Mouse (Mus musculus): ENCODE measurements around the gene Ppfia1. TPM values are rescaled to one million over a fixed set of nuclear protein-coding genes. Genes with fewer than 3 reads are reported as not detected.

Ppfia1 gene
- polyA plus RNA-seq, 1 experiment from 2014 or later = 12.8 TPM

DNA sequence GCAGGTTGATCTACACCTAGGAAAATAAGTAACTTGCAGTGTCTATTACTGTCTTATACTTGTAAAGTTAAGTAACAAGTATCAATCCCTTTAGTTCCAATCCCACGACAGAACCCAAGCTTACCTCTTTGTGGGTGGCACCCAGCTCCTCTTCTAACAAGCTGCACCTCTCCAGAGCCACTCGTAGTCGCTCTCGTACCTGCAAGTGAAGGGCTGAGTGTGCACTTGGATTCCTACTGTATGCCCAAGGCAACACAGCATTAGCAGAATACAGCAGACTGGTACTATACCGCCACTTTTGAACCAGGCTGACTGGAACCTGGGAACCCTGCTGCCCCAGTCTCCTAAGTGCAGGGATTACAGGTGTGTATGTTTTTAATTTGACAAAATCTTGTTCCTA lies 33.7 kb downstream of the Ppfia1 start:
- no peak overlapping the region for H3K27ac ChIP-seq (ENCODE audit: low read depth, low read length)
- ATAC-seq = no peak
- H3K9ac ChIP-seq (ENCODE audit: low read depth, low read length) = no peak overlapping the region
- peaks cover 26% of the 10 kb centered on the region for H3K36me3 ChIP-seq (ENCODE audit: control insufficient read depth, insufficient read depth, low read length)
- no peak overlapping the region for H3K4me2 ChIP-seq (ENCODE audit: low read length)
- no peaks in the 10 kb centered on the region for H3K4me1 ChIP-seq (ENCODE audit: control insufficient read depth, insufficient read depth, low read depth, low read length)
- no peaks in the 10 kb centered on the region for H3K9me3 ChIP-seq (ENCODE audit: control insufficient read depth, low read length)
- H3K27me3 ChIP-seq (replicated peaks; ENCODE audit: control insufficient read depth, insufficient read depth, low read length) = no peaks in the 10 kb centered on the region
- WGBS = 95% methylated on average over 5 of the region's 5 CpGs
- no peak overlapping the region for H3K4me3 ChIP-seq (ENCODE audit: low read length)

DNA sequence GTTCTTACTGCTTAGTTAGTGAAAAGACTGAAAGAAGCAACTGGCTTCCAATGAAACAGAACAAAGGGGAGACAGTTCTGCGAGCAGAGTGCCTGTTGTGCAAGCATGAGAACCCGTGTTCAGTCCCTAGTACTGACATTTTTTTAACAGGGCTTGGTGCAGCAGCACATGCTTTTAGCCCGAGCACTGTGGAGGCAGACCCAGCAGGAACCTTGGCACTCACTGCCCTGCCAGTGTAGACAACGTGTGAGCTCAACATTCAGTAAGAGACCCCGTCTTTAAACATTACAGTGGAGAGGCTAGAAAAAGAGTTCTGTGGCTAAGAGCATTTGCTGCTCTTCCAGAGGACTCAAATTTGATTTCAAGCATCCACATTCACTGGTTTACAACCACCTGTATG lies 36.8 kb downstream of the Ppfia1 start:
- Histone ChIP-seq H3K4me3 (ENCODE audit: low read length) (no peak overlapping the region), H3K27me3 (replicated peaks; ENCODE audit: control insufficient read depth, insufficient read depth, low read length) (no peaks in the 10 kb centered on the region), H3K9me3 (ENCODE audit: control insufficient read depth, low read length) (no peaks in the 10 kb centered on the region), H3K4me2 (ENCODE audit: low read length) (no peak overlapping the region), H3K9ac (ENCODE audit: low read depth, low read length) (no peak overlapping the region), H3K36me3 (ENCODE audit: control insufficient read depth, insufficient read depth, low read length) (peaks cover 45% of the 10 kb centered on the region), H3K27ac (ENCODE audit: low read depth, low read length) (no peak overlapping the region), H3K4me1 (ENCODE audit: control insufficient read depth, insufficient read depth, low read depth, low read length) (no peaks in the 10 kb centered on the region)
- no peak for ATAC-seq
- WGBS = 82% methylated on average over 5 of the region's 5 CpGs

DNA sequence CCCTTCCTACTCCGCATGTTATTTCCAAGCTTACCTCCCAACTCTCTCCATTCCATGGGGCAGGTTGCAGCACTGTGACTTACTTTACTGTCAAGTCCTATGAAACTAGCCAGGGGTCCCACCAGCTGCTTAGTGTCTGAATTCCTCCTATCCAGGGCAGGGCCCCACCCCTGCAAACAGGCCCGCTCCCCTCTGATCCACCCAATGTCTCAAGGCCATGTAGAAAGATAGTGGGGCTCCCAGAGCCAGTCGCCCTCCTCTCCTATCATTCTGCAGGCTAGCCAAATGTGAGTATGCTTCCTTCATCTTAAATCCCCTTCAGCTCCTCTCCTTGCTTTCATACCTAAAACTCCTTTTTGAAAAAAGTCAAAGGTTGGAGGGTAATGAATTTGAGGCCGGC lies 44.4 kb downstream of the Ppfia1 start:
- Histone ChIP-seq H3K4me1 (ENCODE audit: control insufficient read depth, insufficient read depth, low read depth, low read length) (no peaks in the 10 kb centered on the region), H3K9me3 (ENCODE audit: control insufficient read depth, low read length) (no peaks in the 10 kb centered on the region), H3K27ac (ENCODE audit: low read depth, low read length) (no peak overlapping the region), H3K4me2 (ENCODE audit: low read length) (no peak overlapping the region), H3K9ac (ENCODE audit: low read depth, low read length) (no peak overlapping the region), H3K27me3 (replicated peaks; ENCODE audit: control insufficient read depth, insufficient read depth, low read length) (no peaks in the 10 kb centered on the region), H3K4me3 (ENCODE audit: low read length) (no peak overlapping the region), H3K36me3 (ENCODE audit: control insufficient read depth, insufficient read depth, low read length) (peaks cover 58% of the 10 kb centered on the region)
- 96% methylated on average over 4 of the region's 4 CpGs for WGBS
- no peak for ATAC-seq

DNA sequence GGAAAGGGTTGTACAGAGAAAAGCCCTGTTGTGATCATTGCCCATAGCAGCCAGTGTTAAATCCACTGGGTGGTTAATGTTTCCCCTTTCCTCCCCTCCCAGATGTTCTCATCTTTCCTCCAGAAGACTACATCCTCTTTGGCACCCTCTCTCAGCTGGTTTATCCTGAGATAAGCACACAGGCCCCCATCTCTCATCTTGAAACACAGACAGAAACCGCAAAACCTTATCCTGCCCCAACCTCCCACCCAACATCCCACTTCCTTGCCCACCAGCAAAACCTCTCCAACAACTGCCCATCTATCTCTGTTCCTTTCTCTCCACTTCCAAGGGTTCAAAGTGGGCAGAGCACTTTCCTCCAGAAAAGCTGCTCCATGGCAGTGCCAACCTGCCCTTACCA lies 46.7 kb downstream of the Ppfia1 start:
- WGBS = 100% methylated on average over 1 of the region's 1 CpGs
- Histone ChIP-seq H3K9me3 (ENCODE audit: control insufficient read depth, low read length) (no peaks in the 10 kb centered on the region), H3K4me1 (ENCODE audit: control insufficient read depth, insufficient read depth, low read depth, low read length) (no peaks in the 10 kb centered on the region), H3K27me3 (replicated peaks; ENCODE audit: control insufficient read depth, insufficient read depth, low read length) (no peaks in the 10 kb centered on the region), H3K36me3 (ENCODE audit: control insufficient read depth, insufficient read depth, low read length) (peaks cover 54% of the 10 kb centered on the region), H3K27ac (ENCODE audit: low read depth, low read length) (no peak overlapping the region), H3K4me2 (ENCODE audit: low read length) (no peak overlapping the region), H3K4me3 (ENCODE audit: low read length) (no peak overlapping the region), H3K9ac (ENCODE audit: low read depth, low read length) (no peak overlapping the region)
- no peak for ATAC-seq

DNA sequence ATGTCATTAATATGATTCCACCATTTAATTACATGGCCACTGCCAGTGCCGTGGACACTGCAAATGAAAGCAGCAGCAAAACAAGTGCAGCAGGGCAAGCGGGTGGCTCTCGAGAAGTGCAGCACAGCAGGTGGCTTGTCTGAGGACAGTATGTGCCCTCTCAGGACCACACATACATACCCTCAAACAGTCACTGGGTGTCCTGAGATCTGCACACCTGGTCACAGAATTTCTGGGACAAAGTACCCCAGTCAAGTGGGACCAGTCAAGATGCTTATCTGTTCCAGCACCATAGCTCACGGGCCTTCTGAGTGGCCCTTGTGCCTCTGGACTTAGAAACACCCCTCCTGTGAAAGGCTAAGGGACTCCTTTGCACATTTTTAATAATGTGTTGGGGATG lies 49.6 kb downstream of the Ppfia1 start:
- Histone ChIP-seq H3K27me3 (replicated peaks; ENCODE audit: control insufficient read depth, insufficient read depth, low read length) (no peaks in the 10 kb centered on the region), H3K4me3 (ENCODE audit: low read length) (no peak overlapping the region), H3K4me2 (ENCODE audit: low read length) (no peak overlapping the region), H3K36me3 (ENCODE audit: control insufficient read depth, insufficient read depth, low read length) (peaks cover 44% of the 10 kb centered on the region), H3K4me1 (ENCODE audit: control insufficient read depth, insufficient read depth, low read depth, low read length) (no peaks in the 10 kb centered on the region), H3K9ac (ENCODE audit: low read depth, low read length) (no peak overlapping the region), H3K27ac (ENCODE audit: low read depth, low read length) (no peak overlapping the region), H3K9me3 (ENCODE audit: control insufficient read depth, low read length) (no peaks in the 10 kb centered on the region)
- WGBS = 84% methylated on average over 4 of the region's 4 CpGs
- ATAC-seq = no peak

DNA sequence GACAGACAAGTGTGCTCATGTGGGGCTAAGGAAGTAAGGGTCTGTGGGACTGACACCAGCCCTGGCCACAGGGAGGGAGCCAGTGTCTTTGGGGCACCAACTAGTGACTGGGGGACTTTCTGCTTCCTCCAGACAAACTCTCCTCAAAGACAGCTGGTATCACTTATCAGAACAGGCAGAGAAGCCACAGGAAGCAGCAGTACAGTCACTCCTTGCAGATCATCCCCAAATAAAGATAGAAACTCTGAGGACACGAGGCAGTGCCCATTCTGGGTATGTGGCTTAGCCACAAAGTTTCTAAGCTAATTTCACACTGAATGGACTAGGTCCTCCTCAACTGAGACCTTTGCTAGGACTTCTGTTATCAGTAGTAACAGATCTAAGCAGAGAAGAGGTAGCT lies 60.6 kb downstream of the Ppfia1 start:
- peaks cover 25% of the 10 kb centered on the region for H3K36me3 ChIP-seq (ENCODE audit: control insufficient read depth, insufficient read depth, low read length)
- H3K4me2 ChIP-seq (ENCODE audit: low read length) = no peak overlapping the region
- 78% methylated on average over 1 of the region's 1 CpGs for WGBS
- no peaks in the 10 kb centered on the region for H3K27me3 ChIP-seq (replicated peaks; ENCODE audit: control insufficient read depth, insufficient read depth, low read length)
- no peak overlapping the region for H3K27ac ChIP-seq (ENCODE audit: low read depth, low read length)
- ATAC-seq = no peak
- no peaks in the 10 kb centered on the region for H3K9me3 ChIP-seq (ENCODE audit: control insufficient read depth, low read length)
- no peaks in the 10 kb centered on the region for H3K4me1 ChIP-seq (ENCODE audit: control insufficient read depth, insufficient read depth, low read depth, low read length)
- no peak overlapping the region for H3K4me3 ChIP-seq (ENCODE audit: low read length)
- no peak overlapping the region for H3K9ac ChIP-seq (ENCODE audit: low read depth, low read length)

DNA sequence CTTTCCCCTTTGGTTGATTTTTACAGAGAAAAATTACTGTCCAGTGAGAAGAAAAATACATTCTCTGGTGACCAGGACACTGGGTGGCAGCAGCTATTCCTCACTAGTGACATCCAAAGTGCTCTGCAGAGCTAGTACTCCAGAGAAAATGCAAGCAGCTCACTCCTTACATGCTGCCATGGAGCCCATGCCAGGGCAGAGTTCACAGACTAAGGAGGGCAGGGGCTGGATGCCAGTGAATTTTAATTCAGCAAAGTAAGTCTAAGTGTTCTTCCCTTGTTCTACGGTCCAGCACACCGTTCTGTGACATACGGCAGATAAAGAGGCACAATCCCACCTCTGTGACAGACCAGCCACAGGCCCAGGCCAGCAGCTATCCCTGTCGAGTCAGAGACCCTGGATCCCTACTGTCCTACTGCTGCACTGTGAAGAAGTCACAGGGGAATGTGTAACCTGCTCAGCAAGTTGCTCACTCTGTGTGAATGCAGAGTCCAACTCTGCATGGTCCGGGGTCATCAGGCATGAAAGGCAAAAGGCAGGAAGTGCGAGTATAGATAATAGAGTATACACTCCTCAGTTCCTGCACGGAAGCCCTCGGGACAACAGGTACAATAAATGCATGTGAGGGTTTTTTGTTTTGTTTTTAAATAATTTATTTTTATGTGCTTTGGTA lies 63.2 kb downstream of the Ppfia1 start:
- H3K4me2 ChIP-seq (ENCODE audit: low read length) = no peak overlapping the region
- H3K27me3 ChIP-seq (replicated peaks; ENCODE audit: control insufficient read depth, insufficient read depth, low read length) = no peaks in the 10 kb centered on the region
- no peaks in the 10 kb centered on the region for H3K4me1 ChIP-seq (ENCODE audit: control insufficient read depth, insufficient read depth, low read depth, low read length)
- no peak overlapping the region for H3K4me3 ChIP-seq (ENCODE audit: low read length)
- no peaks in the 10 kb centered on the region for H3K9me3 ChIP-seq (ENCODE audit: control insufficient read depth, low read length)
- no peak overlapping the region for H3K9ac ChIP-seq (ENCODE audit: low read depth, low read length)
- no peak overlapping the region for H3K27ac ChIP-seq (ENCODE audit: low read depth, low read length)
- ATAC-seq = no peak
- peaks cover 15% of the 10 kb centered on the region for H3K36me3 ChIP-seq (ENCODE audit: control insufficient read depth, insufficient read depth, low read length)
- WGBS = 89% methylated on average over 8 of the region's 8 CpGs

DNA sequence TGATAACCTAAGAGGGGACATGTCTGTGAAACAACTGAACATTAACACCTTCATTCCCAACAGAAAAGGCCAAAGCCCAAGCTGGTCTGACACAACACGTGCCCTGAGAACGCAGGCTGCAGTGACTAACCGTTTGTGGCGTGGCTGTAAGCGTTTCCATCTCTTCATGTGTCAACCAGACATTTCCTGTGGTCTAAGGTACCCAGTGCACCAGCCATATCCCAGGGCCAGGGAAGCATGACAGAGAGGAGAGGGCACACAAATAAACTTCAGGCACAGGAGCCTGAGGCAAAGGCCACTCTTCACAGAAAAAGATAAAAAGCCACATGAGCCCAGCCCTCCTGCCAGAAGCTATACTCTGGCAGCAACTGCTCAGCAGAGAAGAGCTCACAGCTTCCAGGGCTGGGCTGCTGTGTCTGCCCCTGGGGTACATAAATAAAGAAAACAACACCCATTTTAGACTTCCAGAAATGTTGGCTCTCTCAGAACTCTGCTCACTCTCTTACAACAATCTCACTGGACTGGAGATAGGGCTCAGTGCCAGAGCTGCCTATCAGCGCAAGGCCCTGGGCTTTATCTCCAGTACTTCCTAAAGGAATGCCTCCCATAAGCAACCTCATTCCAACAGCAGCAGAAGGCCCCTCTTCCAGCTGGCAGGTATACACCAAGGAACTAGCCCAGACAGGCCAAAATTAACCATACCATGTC lies 64.3 kb downstream of the Ppfia1 start:
- ATAC-seq = no peak
- Histone ChIP-seq H3K4me1 (ENCODE audit: control insufficient read depth, insufficient read depth, low read depth, low read length) (no peaks in the 10 kb centered on the region), H3K27ac (ENCODE audit: low read depth, low read length) (no peak overlapping the region), H3K9me3 (ENCODE audit: control insufficient read depth, low read length) (no peaks in the 10 kb centered on the region), H3K4me2 (ENCODE audit: low read length) (no peak overlapping the region), H3K4me3 (ENCODE audit: low read length) (no peak overlapping the region), H3K27me3 (replicated peaks; ENCODE audit: control insufficient read depth, insufficient read depth, low read length) (no peaks in the 10 kb centered on the region), H3K36me3 (ENCODE audit: control insufficient read depth, insufficient read depth, low read length) (peaks cover 19% of the 10 kb centered on the region), H3K9ac (ENCODE audit: low read depth, low read length) (no peak overlapping the region)
- 91% methylated on average over 6 of the region's 6 CpGs for WGBS

DNA sequence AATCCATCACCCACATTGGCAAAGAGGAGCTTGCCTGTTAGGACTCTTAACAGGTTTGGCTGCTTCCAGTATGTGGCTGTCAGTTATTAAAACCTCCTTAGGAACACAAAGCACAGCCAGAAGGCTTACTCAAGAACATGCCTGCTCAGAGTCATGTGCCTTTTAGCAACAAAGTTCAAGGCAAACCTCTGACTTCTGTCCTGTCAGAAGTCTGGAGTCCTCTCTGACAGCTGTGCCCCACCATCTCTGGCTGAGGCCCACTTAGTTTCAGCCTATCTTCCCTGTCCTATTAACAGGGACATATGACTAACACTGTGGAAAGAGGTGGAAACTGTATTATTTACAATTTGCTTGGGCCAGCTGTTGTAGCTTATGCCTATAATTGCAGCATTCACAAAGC lies 73.2 kb downstream of the Ppfia1 start:
- H3K27ac ChIP-seq (ENCODE audit: low read depth, low read length) = no peak overlapping the region
- no peak overlapping the region for H3K9ac ChIP-seq (ENCODE audit: low read depth, low read length)
- no peaks in the 10 kb centered on the region for H3K4me1 ChIP-seq (ENCODE audit: control insufficient read depth, insufficient read depth, low read depth, low read length)
- no peaks in the 10 kb centered on the region for H3K9me3 ChIP-seq (ENCODE audit: control insufficient read depth, low read length)
- H3K27me3 ChIP-seq (replicated peaks; ENCODE audit: control insufficient read depth, insufficient read depth, low read length) = no peaks in the 10 kb centered on the region
- no peak overlapping the region for H3K4me3 ChIP-seq (ENCODE audit: low read length)
- H3K36me3 ChIP-seq (ENCODE audit: control insufficient read depth, insufficient read depth, low read length) = peaks cover 43% of the 10 kb centered on the region
- H3K4me2 ChIP-seq (ENCODE audit: low read length) = no peak overlapping the region
- ATAC-seq = no peak
